Mouse (Mus musculus): ENCODE data around the gene Fnbp1. TPM values are rescaled to one million over a fixed set of nuclear protein-coding genes. Genes with fewer than 3 reads are reported as not detected.

The Fnbp1 gene
- total RNA-seq, 2 experiments from 2014 or later, result 104 to 118 TPM

DNA sequence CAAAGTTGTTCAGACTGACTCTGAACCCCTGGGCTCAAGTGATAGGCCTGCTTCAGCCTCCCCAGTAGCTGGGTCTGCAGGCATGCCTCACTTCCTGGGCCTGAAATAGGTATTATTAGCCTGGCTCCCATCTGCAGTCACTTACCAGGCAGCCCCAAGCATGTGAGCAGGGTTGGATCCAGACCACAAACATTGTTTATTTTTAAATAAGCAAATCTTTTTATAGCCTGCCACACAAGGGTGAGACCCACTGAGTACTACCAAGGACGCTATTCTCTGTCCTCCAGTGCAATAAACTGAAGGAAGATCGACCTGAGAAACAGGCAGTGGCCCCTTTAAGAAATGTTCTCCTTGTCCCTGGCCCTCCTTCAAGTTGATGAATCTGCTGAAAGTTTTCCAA lies 17.1 kb downstream of the Fnbp1 start:
- DNase-seq, result no peak

DNA sequence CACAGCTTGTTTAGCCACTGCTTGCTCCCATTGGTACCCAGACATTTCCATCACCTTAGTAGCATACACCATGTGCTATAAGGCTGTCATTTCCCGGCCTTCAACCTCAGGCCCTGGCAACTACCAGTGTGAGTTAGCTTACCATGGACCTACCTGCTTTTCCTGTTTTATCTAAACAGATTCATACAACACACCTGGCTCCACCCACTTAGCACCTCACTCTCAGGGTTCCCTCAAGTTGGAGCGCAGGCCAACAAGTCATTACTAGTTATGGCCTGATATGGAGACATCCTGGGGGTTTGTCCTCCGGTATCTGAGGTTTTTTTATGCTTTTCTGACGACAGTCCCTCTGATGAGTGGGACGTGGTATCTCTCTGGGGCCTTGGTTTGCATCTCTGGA lies 18.3 kb downstream of the Fnbp1 start:
- no peak for DNase-seq

DNA sequence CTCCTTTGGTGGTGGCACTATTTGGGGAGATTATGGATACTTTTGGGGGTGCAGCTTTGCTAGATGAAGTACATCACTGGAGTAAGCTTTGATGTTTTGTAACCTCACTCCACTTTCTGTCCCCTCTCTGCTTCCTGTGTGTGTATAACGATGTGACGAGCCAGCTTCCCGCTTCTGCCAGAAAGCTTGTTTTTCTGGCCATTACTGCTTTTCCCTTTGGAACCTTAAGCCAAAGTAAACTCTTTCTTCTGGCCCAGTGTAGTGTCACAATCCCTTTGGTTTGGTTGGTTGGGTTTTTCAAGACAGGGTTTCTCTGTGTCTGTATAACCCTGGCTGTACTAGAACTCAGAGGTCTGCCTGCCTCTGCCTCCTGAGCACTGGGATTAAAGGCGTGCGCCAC lies 19.0 kb downstream of the Fnbp1 start:
- DNase-seq, result no peak

DNA sequence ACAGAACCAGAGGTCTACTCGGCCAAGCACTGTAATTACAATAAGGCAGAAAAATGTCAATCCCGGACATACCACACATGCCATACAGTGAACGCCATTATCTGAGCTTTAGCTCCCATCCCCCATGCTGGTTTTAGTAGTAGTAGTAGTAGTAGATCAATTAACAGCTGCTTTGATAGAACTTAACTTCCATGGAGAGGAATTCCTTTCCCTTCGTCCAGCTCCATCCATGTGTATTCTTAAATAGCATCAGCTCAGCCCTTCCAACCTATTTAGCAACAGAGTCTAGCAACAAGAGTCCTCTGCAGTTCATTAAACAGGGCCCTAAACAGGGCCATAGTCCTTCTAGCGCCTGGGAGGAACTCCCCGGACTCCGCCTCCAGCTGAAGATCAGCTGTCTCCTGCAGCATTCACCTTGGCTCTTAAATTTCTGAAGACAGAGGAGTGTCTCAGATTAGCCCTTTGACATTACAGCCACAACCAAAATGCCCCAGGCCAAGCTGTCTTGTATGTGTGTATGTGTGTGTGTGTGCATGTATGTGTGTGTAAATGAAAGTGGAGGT lies 20.6 kb downstream of the Fnbp1 start:
- DNase-seq, result no peak

DNA sequence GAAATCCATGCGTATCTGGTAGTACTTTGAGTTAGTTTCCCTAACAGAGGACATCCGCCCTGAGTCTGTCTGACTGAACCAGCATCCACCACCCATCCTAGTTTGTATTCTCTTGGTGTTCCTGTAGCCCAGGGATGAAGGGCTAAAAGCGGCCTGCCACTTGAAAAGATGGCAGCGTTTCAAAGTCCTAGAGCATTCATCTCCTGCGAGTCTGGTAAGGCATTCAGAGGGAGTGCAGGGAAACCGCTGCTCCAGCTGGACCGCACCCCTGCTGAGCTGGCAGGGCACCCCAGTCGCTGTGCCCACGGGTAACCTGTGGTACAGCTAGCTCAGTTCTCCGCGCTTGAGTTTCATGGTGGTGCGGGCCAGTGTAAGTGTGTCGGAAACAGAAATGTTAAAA lies 22.0 kb downstream of the Fnbp1 start:
- peak; percentile 54 to 69 for DNase-seq

DNA sequence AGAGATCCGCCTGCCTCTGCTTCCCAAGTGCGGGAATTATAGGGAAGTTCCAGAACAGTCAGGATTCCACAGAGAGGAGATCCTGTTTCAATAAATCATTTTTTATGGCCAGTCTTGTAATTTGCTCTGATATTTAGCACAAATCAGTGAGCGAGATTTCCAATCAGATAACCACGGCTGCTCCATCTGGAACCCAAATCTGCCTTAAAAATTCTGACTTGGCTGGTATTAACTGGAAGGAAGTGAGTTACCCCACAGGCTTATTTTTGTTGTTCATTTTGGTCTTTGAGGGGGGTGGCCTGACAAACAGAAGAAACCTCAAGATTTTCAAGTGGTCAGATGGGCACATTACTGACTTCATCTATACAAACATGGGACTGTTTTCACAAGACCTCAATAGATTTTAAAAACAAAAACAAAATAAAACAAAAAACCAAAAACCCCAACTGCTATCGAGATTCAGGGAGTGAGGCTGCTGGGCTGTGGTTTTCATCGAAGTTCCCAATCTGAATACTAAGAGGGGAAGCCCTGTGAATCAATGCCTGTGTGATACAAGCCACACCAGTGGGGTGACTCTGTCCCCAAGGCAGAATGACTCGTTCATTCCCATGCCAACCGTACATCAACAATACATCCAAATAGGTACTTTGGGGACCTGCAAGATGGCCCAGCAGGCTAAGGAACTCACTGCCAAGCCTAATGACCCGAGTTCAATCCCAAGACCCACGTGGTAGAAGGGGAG lies 23.0 kb downstream of the Fnbp1 start:
- no peak for DNase-seq

DNA sequence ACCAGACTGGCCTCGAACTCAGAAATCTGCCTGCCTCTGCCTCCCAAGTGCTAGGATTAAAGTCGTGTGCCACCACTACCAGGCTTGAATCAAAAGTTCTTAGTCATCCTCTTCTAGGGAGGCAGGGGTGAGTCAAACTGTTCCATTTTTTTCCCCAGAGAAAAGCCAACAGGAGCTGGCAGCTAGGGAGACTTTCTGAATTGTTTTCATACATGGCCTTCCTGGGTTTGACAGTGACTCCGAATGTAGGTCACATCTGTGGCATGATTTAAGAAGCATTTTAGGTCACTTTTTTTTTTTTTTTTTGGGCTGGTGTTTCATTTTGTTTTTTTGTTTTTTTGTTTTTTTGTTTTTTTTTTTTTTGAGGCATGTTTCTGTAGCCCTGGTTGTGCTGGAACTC lies 23.6 kb downstream of the Fnbp1 start:
- no peak for DNase-seq

DNA sequence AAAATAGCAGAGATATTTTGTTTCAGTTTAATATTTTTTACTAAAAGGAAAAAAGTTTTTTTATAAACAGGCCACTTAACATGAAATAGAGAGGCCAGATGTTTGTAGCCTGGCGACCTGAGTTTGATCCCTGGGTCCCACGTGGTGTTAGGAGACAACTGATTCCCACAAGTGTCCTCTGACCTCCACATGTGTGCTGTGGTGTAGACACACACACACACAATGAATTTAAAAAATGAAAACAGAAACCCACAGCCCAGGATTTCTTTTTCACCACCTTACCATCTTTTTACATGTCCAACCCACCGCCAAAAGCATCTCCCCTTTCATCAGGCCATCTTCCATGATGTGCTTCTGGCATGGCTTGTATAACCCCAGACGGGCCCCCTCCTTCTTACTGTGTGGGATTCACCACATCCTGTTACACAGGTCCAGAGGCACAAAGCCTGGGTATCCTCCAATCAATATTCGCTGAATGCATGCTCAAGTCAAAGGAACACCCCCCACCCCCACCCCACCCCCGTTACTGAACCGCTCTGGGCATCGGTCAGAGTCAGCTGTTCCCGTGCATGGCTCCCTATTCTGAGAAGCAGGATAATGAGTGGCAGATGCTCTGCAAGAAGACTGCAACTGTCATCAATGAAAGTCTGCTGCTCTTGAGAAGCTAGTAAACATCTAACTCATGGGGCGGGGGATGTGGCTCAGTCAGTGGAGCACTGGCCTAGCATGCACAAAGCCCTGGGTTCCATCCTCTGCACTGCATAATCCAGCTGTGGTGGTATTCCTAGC lies 25.7 kb downstream of the Fnbp1 start:
- peak in 1 of 2 experiments; percentile 37 for DNase-seq

DNA sequence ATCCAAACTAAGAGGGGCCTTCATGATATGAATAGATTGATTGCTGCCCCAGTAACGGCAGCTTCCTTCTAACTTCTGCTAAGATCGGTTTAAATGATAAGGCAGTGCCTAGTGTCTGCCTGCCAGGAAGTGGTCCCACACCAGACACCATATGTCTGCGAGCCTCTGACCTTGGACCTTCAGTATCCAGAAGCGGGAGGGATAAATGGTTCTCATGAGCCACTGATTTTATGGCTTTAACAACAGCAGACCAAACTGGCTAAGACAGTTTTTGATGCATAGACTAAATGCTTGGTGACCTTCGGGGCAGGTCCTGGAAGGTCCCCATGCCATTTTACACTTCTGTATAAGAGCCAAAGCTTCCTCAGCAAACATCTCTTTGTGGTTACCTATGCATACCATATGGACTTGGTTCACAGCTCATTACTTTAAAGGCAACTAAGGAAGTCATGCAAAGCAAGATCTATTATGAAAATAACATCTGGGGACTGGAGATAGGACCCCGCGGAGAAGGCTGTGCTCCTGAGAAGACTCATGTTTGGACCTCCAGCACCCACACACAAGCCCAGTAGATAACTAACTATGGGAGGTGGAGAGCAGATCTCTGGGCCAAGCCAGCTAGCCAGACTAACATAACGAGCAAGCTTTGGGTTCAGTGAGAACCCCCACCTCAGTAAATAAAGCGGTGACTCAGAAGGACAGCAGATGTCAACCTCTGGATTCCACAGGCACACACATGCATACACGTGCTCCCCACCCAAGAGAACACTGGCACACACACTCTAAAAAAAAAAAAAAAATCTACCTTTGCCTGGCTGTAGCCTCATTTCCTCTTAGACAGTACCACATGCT lies 26.5 kb downstream of the Fnbp1 start:
- DNase-seq, result no peak

DNA sequence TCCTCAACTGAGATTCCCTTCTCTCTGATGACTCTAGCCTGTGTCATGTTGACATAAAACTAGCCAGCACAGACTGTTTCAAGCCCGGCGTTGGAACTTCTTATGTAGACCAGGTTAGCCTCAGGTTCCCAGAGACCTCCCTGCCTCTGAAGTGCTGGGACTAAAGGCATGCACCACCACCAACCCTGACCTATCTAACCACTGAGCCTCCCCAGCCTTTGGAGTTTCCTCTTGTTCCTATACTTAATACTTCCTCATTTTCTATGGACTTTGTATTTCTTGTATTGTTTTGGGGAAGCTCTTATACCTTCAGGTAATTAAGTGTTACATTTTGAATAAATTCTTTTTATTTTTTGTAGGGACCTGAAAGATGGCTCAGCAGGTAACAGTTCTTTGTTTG lies 27.6 kb downstream of the Fnbp1 start:
- no peak for DNase-seq

DNA sequence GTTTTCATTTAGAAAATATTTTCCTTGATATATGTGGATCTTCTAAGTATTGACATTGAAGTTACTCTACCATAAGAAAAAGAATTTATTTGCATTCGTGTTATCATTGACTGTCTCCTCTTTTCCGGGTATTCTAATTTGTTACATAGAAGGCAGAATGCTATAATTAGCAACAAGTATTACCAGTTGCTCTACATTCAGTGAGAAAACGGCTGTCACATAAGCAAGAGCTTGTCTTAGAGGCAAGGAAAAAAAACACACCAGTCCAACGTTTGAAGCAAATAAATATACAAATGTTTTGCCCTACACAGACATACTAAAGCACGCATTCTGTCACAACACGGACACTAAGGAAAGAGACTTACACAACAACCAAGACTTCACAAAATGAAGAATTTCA lies 30.1 kb downstream of the Fnbp1 start:
- no peak for DNase-seq

DNA sequence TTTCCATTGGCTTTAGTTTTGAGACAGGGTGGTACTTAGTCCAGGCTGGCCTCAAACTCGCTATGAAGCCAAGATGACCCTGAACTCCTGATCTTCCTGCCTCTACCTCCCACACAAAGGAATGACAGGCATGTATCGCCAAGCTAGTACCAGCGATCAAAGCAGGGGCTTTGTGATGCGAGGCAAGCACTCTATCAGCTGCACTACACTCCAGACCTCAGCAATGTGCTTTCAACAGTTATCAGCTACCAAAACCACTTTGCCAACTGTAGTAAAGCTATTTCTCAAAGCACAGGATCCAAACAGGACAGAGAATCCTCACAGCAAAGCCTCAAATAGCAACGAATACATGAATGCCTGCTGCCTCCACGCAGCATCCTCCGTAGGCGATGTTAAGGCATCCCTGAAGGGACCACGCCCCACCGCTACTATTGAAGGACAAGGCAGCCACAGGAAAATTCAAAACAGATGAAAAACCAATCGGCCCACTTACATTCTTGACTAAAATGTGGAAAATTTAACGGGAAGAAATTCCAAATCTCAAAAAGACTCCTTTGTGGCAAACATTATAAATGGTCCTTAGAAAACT lies 31.8 kb downstream of the Fnbp1 start:
- DNase-seq, result no peak

DNA sequence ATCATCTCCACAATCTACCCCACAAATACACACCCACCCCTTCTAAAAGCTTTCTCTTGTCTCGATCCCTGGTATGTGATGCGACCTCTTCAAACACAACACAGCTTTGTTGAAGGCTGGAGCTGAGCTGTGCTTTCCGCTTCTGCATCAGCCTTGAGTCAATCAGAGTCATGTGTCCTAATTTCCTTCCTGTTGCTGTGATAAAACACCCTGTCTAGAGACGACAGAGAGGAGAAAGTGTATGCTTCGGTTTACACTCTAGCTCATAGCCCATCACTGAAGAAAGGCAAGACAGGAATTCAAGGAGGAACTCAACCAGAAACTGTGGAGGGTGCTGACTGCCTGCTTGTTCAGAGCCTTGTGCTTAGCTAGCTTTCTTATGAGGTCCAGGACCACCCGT lies 33.6 kb downstream of the Fnbp1 start:
- DNase-seq, result no peak

DNA sequence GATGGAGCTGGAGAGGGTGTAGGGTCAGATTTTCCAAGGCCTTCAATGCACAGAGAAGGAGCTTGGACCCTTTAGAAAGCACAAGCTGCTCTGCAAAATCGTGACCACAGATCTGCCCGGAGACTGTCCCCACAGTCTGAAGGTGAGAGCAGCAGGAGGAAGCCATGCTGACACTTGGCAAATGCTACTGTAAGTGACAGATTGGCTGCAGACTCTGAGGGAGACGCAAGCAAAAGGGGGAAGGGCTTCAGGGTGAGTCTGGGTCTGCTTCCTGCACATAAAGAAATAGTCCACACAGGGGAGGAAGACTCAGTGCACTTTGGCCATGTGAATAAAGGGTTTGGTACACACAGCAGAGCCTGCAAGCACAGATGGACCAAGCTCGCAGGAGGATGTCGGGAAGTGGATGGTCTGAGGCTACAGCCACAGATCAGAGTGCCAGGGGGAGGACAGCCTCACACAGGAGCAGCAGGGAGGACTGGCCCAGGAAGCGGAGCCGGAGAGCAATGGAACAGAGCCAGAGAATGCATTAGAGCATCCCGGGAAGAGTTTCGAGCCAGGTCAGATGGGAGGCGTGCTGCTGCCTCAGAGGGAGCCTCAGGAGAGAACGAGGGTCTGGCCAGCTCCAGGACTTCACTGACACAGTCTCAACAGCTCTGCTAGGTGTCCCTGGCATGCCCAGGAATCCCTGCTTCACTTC lies 35.0 kb downstream of the Fnbp1 start:
- peak in 1 of 2 experiments; percentile 34 for DNase-seq

DNA sequence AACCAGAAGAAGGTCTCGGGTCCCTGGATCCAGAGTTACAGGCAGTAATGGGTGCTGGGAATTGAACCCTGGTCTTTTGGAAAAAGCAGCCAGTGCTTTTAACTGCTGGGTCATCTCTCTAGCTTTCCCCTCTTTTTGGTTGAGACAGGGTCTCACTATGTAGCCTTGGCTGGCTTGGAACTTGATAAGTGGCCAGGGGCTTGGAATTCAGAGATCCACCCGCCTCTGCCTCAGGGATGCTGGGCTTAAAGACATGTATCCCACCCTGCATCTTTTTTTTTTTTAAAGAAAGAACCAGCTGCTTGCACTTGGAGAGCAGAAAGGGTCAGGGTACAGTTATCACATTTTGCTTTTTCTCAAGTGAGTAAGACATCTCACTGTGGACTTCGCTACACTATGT lies 35.8 kb downstream of the Fnbp1 start:
- no peak for DNase-seq

DNA sequence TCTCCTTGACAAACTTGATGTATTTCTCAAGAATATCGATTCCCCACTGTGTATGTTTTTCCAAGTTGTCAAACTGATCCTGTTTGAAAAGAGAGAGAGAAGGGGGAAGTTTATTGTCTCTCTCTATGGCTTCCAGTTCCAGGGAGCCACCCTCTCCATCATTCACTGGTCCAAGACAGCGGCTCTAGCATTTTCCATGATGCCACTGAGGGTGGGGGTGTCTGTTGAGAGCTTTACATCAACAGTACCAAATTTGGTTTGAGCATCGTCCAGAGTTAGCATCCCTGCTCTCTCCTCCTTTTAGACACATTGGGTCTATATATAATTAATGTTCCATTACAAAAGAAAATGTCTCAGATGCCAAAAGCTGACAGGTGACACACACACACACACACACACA lies 36.5 kb downstream of the Fnbp1 start:
- no peak for DNase-seq

DNA sequence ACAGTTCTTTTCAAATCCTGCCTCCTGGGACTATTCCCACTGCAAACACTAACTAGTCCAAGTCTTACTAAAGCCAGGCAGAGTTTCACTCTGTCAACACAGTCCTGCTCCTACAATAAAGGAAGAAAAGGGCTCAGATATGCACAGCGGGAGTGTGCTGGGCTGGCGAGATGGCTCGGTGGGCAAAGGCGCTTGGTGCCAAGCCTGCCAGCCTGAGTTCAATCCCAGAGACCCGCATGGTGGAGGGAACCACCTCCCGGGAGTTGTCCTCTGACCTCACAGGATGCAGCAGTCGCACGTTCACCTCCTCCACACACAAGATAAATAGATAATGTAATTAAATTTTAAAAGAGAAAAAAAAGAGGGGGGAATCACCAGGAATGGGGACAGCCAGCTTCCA lies 38.5 kb downstream of the Fnbp1 start:
- DNase-seq, result no peak

DNA sequence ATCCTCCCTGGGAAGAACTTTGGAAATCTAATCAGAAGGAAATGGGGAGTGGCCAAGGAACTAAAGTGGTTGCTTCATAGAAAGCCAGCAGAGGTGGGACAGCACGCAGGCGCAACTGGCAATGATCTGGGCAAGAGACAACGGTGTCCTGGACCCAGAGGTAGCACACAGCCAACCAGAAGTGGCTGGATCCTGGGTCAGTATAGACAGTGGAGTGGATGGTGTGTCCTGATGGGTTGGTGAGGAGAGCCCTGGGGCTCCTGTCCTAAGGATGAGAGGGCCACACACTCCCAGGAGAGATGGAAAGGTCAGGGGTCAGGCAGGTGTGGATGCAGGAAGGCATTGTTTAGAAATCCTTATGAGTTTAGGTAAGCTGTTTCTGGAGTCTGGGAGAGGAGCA lies 40.5 kb downstream of the Fnbp1 start:
- DNase-seq, result no peak

DNA sequence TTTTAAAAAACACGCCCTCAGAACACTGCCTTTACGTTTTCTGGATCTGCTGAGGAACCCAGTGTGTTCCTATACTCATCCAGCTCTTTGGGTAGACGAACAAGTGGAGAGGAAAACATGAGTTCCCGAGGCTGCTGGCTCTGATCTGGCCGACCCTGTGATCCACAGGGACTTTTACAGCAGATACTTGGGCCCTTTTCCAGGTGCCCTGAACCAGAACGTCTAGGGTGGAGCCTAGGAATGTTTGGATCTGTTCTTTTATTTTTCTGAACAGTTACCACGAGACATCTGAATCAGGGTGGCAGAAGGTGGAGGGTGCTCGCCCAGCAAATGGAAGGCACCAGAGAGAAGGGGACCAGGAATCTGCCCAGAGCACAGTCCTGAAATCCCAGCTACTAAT lies 42.7 kb downstream of the Fnbp1 start:
- no peak for DNase-seq

DNA sequence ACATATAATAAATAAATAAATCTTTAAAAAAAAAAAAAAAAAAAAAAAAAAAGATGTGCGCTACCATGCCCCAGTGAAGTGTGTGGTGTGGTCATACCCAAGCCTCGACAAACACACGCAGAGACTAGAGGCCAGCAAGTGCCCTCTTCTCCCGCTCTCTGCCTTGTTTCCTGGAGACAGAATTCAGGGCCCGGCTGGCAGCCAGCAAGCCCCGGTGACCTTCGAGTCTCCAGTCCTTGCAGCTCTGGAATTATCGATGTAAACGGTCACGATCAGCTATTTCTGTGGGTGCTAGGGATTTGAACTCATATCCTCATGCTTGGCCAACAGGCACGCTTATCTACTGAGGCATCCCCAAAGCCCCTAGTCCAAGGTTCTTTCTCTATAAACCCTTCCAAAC lies 43.2 kb downstream of the Fnbp1 start:
- DNase-seq, result no peak

DNA sequence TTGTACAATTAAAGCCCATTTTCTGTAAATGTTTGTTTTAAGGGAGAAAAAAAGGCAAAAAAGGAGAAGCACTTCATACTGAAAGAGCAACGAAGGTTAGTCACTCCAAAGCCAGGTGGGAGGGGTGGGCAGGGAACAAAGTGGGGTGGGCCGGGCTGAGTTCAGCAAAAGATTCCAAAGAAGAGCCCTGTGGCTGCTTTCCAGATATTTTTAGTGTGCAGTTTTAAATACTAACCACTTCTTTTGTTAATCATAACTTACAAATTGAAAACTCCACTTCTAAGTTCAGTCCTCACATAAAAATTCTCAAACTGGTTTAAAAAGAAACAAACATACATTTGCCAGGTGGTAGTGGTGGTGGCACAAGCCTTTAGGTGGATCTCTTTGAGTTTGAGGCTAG lies 44.5 kb downstream of the Fnbp1 start:
- no peak for DNase-seq

DNA sequence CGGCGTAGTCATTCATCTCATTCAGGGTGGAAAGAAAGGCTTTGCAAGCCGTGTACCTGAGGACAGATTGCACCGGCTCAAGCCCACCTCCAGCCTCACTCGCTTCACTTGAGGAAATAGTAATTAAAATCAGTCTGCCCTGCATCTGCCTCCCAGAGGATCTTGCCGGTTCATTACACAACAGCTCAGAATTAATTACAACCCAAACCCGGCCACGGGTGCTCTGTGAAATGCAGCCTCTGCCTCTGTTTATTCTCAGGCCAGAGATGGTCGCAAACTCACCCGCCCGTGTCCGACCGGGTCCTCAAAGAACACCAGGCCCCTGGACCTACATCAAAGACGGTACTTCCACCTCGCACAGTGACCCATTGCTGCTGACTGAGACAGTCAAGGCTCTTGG lies 45.7 kb downstream of the Fnbp1 start:
- DNase-seq, result no peak

Data from layer of hippocampus, postnatal 36 days (tissue).